Mouse (Mus musculus) kidney, postnatal 0 days (tissue): ENCODE measurements around the gene Tspan4. TPM values are rescaled to one million over a fixed set of nuclear protein-coding genes. Genes with fewer than 3 reads are reported as not detected.

Experiments
- ATAC-seq: fragments of 200-750 bp; cut with Nextera tagmentation; replicated peaks from 2 replicates; pipeline ENCODE4 v1.8.0; 2017; ENCODE audit warnings: low read depth, moderate number of reproducible peaks, moderate TSS enrichment, moderate library complexity; ENCODE audit not compliant: low FRiP score
- DNase-seq: peaks from one replicate; pipeline ENCODE4 v3.0.0-alpha.2; 2016; ENCODE audit warnings: low spot score
- H3K27ac ChIP-seq: fragments of 300-500 bp; sonication (generic); 2 replicates; pipeline ENCODE4 v1.5.1; 2014; ENCODE audit warnings: mild to moderate bottlenecking
- H3K27me3 ChIP-seq: fragments of 300-500 bp; sonication (generic); 2 replicates; pipeline ENCODE4 v1.6.1; 2014; ENCODE audit warnings: low read length, mixed read lengths; ENCODE audit not compliant: insufficient read depth
- H3K36me3 ChIP-seq: fragments of 300-500 bp; sonication (generic); 2 replicates; pipeline ENCODE4 v1.6.1; 2014; ENCODE audit warnings: low read length, mixed read lengths; ENCODE audit not compliant: insufficient read depth
- H3K4me1 ChIP-seq: fragments of 300-500 bp; sonication (generic); replicated peaks from 2 replicates; pipeline ENCODE4 v1.6.1; 2014; ENCODE audit warnings: antibody characterized with exemption, low read length, mixed read lengths; ENCODE audit not compliant: insufficient read depth
- H3K4me2 ChIP-seq: fragments of 300-500 bp; sonication (generic); 2 replicates; pipeline ENCODE4 v1.6.1; 2014; ENCODE audit warnings: mild to moderate bottlenecking, low read length, moderate library complexity, mixed read lengths
- H3K4me3 ChIP-seq: fragments of 300-500 bp; sonication (generic); replicated peaks from 2 replicates; pipeline ENCODE4 v1.5.1; 2014; ENCODE audit warnings: low read depth, low read length
- H3K9ac ChIP-seq: fragments of 300-500 bp; sonication (generic); 2 replicates; pipeline ENCODE4 v1.6.1; 2014; ENCODE audit warnings: low read depth, low read length
- H3K9me3 ChIP-seq: fragments of 300-500 bp; sonication (generic); replicated peaks from 2 replicates; pipeline ENCODE4 v1.6.1; 2016; ENCODE audit warnings: low read length, inconsistent platforms, mixed read lengths
- CTCF ChIP-seq: IDR thresholded peaks from 2 replicates; pipeline ENCODE4 v1.5.1; 2016; ENCODE audit warnings: antibody characterized with exemption, low read depth, mild to moderate bottlenecking, moderate library complexity
- WGBS: fragments of 180-500 bp; shearing (Covaris S2); extraction: QIAGEN DNeasy Blood & Tissue Kit; methylation state at CpG from one replicate; pipeline ENCODE4 v1.1.7; 2014; 5-methylcytosine and 5-hydroxymethylcytosine counted together
- polyA plus RNA-seq: library from polyadenylated mRNA; unstranded; fragments of >200 nt; fragmentation: Nextera tagmentation; extraction: Ambion mirVana; gene quantifications from 2 replicates; pipeline ENCODE4 v1.2.1, GENCODE M21; 2015

Gene Tspan4
- polyA plus RNA-seq, 1 experiment from 2014 or later: 115 TPM

DNA sequence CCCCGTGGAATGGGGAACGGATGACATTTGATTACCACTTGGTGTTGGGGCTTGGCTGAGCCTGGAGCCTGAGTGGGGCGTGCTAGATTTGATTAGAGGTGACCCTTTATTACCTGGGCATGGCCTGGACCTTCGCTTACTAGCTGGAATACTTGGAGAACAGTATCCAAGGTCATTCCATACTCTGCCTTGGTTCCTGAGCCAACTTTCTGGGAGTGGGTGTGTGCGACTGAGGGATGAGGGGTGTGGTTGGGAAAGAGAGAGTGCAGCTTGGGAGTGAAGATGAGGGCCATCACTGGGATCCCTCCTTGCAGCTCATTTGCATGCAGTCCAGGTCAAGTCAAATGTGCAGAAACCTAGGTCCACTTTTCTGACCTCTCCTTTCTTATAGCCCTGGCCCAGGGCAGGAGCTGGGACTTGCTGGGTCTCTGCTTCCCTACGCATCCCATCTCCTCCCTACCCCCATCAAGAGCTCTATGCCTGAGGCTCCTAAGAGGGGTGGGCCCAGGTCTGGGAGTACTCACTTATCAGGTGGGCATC, 8.1 kb downstream of the Tspan4 start:
- 0 out of 2 replicates have a peak, but pooled peaks cover 8% of the 10 kb centered on the region for H3K36me3 ChIP-seq
- H3K4me3 ChIP-seq: no peak overlapping the region
- WGBS: 79% methylated on average over 6 of the region's 6 CpGs
- H3K9ac ChIP-seq: no peak overlapping the region
- H3K9me3 ChIP-seq: no peaks in the 10 kb centered on the region
- no peak overlapping the region for H3K27ac ChIP-seq
- H3K4me2 ChIP-seq: no peak overlapping the region
- DNase-seq: no peak
- TF ChIP-seq CTCF: no peak
- peaks cover 20% of the 10 kb centered on the region for H3K4me1 ChIP-seq
- H3K27me3 ChIP-seq: no peaks in the 10 kb centered on the region
- no peak for ATAC-seq

DNA sequence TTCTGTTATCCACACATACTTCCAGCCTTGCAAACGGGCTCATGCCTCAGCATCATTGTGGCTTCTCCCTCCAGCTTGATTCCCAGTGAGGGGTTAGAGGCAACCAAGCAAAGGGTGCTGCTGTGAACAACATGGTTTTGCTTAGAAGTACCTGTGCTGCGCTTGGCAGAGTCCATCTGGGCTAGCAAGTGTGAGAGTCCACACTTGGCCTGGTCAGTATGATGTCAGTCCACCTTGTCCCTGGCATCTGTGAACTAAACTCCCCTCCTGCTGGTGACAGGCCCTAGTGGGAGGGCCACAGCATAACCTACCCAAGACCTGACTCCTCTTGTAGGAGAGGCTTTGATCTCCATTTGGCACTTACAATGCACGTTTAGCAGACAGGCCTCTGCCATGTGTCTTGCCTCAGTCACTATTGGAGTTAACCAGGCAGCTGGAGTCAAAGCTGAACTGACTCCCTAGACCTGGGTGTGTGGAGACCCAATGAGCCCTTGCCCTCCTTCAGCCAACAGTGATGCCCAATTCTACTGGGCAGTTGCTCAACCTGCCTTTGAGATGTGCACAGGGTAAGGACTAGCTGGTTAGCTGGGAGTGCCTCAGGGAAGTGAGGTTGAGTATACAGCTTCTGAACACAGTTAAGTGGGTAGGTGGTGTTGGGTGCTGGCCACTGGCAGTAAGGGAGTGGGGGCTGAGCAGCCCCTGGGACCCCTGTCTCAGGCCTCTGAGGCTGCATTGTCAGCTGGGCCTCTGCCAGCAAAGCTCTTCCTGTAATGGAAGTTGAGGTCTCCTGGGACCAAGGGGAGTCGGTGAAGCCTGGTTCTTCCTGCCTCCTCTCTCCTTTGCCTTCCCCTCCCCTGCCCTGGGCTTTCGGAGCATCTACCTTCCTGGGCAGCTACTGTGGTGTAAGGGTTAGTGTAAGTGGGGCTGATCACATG, 9.4 kb downstream of the Tspan4 start:
- no peak for TF ChIP-seq CTCF
- H3K9me3 ChIP-seq: no peaks in the 10 kb centered on the region
- H3K36me3 ChIP-seq: 0 out of 2 replicates have a peak, but pooled peaks cover 8% of the 10 kb centered on the region
- H3K27me3 ChIP-seq: no peaks in the 10 kb centered on the region
- H3K4me3 ChIP-seq: no peak overlapping the region
- H3K4me2 ChIP-seq: no peak overlapping the region
- WGBS: 61% methylated on average over 5 of the region's 5 CpGs
- no peak for ATAC-seq
- H3K4me1 ChIP-seq: peaks cover 20% of the 10 kb centered on the region
- no peak for DNase-seq
- no peak overlapping the region for H3K27ac ChIP-seq
- no peak overlapping the region for H3K9ac ChIP-seq

DNA sequence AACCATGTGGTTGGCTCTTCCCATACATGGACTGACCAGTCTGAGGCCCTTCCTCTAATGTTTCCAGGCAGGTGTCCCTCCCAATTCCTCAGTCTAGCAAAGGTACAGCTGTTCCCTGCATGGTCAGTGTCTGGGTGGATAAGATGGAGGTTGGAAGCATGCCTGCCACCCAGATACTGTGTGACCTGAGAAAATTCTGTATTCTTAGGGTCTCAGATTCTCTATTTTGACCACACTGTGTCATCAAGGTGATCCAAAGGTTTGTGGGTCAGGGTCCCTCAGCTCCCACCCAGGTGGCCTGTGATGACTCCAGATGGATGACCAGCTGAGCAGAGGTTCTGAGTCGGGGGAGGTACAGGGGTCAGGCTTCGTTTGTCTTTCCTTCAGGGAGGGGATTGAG, 10.1 kb downstream of the Tspan4 start:
- Histone ChIP-seq H3K9me3 (no peaks in the 10 kb centered on the region), H3K4me3 (no peak overlapping the region)
- WGBS: 61% methylated on average over 2 of the region's 2 CpGs

DNA sequence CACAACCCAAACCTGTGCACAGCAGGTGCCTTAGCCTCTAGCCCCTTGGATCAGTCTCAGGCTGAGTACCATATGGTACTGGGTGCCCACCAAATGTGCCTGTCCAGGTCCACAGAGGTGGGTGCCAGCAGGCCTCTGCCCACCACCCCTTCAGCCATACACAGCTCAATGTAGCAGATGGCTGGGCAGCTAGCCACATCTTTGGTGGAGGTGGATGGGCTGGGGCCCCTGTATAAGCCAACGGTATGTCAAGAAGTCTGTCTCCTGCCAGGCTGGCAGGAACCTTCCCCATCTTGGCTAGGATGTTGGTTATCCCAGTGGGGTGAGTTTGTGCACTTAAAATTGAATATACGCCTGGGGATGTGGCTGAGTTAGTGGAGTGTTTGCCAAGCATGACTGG, 10.6 kb downstream of the Tspan4 start:
- DNase-seq: no peak
- Histone ChIP-seq H3K27ac (no peak overlapping the region), H3K36me3 (0 out of 2 replicates have a peak, but pooled peaks cover 12% of the 10 kb centered on the region), H3K4me1 (peaks cover 20% of the 10 kb centered on the region), H3K9ac (no peak overlapping the region), H3K9me3 (no peaks in the 10 kb centered on the region), H3K27me3 (no peaks in the 10 kb centered on the region), H3K4me3 (no peak overlapping the region), H3K4me2 (no peak overlapping the region)
- TF ChIP-seq CTCF: no peak
- no peak for ATAC-seq
- 86% methylated on average over 2 of the region's 2 CpGs for WGBS

More for the DNA sequence above, 10.1 kb downstream of the Tspan4 start:
- Histone ChIP-seq H3K36me3 (0 out of 2 replicates have a peak, but pooled peaks cover 8% of the 10 kb centered on the region), H3K4me1 (peaks cover 20% of the 10 kb centered on the region), H3K27me3 (no peaks in the 10 kb centered on the region), H3K9ac (no peak overlapping the region), H3K27ac (no peak overlapping the region), H3K4me2 (no peak overlapping the region)
- no peak for ATAC-seq
- no peak for DNase-seq
- TF ChIP-seq CTCF: no peak

DNA sequence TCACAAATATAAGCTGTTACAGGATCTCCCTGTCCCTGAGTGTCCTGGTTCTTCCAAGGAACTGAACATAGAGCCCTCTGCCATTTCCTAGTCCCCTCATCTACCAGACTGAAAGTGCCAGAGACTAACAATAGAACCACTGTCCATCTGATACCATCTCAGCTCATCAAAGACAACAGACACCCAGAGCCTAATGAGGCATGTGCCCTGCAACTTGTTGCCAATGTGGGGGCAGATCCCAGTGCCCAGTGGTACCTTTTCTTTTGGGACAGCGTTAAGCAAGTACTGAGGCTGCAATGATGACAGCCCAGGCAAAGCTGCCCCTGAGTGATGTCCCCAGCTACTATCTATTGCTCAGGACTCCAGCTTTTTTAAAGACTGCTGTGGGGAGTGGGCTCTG, 11.2 kb downstream of the Tspan4 start:
- DNase-seq (no peak), ATAC-seq (no peak)
- no peak overlapping the region for H3K4me3 ChIP-seq
- no peaks in the 10 kb centered on the region for H3K9me3 ChIP-seq
- 69% methylated on average over 1 of the region's 1 CpGs for WGBS
- H3K4me1 ChIP-seq: peaks cover 15% of the 10 kb centered on the region
- no peak overlapping the region for H3K27ac ChIP-seq
- no peaks in the 10 kb centered on the region for H3K27me3 ChIP-seq
- no peak overlapping the region for H3K4me2 ChIP-seq
- no peak for TF ChIP-seq CTCF
- 0 out of 2 replicates have a peak, but pooled peaks cover 14% of the 10 kb centered on the region for H3K36me3 ChIP-seq
- no peak overlapping the region for H3K9ac ChIP-seq

DNA sequence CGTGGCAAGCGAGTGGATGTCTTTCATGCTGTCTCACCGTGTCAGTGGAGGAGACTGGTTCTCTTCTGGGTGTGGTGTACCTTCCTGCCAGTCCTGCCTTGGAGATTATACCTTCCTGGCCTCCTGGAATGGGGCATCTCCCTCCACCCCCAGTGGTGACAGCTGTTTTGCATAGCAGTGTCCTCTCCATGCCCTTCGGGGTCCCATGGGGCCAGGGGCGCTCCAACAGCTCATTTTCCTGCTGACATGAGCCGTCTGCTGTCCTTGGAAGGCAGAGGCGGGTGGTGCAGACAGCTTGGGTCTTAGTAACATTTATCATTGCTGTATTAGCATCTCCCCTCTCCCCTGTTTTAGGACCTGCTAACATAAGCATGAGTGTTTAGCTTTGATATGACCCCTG, 12.1 kb downstream of the Tspan4 start:
- 70% methylated on average over 7 of the region's 7 CpGs for WGBS
- no peak for TF ChIP-seq CTCF
- no peak overlapping the region for H3K4me3 ChIP-seq
- ATAC-seq (no peak), DNase-seq (no peak)
- H3K9me3 ChIP-seq: no peaks in the 10 kb centered on the region
- H3K4me2 ChIP-seq: no peak overlapping the region
- H3K27ac ChIP-seq: no peak overlapping the region
- no peaks in the 10 kb centered on the region for H3K27me3 ChIP-seq
- H3K9ac ChIP-seq: no peak overlapping the region
- H3K4me1 ChIP-seq: peaks cover 8% of the 10 kb centered on the region
- H3K36me3 ChIP-seq: peaks cover 19% of the 10 kb centered on the region; the same call in 1 of the 2 replicates
